Mouse (Mus musculus): ENCODE measurements around the gene Brs3. TPM values are rescaled to one million over a fixed set of nuclear protein-coding genes. Genes with fewer than 3 reads are reported as not detected.

The Brs3 gene
- polyA plus RNA-seq (2017; shearing (Covaris generic)): not detected

GRCm38 (mm10) chrX:57042774-57043173 lies at the start of gene Brs3:
Gene Brs3, plus strand, starts transcription at chrX:57043074.

DNA sequence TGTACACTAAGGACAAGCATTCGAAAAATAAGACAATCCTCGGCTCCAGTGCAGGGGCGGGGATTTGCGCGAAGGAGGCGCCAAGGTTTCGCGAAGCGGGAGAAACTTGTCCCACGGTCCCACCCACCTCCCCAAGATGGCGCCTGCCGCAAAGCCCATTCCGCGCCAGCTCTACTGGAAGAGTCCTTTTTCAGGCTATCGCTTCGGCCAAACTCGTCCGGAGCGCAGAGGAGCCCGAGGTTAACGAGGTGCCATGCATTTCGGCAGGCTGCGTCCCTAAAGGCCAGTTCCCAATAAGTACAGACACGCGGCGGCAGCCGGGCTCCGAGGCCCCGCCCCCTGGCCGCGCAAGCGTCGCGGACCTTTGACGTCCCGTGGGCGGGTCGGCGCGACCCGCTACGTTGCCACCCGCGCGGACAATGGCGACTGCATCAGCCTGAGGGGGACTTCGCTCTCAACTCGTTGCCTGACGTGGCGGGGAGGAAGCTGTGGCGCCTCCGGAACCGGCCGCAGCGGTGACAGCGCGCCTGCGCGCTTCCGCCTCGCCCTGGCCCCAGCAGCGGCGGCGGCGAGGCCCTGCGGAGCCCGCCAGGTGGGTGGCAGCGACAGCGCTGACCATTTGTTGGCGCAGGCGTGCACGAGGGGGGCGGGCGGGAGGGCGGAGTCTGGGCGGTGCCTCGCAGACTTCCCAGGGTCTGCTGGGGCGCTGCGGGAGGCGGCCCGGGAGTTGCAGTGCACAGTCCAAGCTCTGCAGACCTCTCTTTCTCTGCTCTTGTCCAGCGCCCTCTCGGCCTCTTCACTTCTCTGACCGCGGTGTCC lies 10.5 kb downstream of the Brs3 start, which contains the start of gene Htatsf1:
Gene Htatsf1, plus strand, starts transcription at position 410 of the 819 bp plus-strand sequence.

DNA sequence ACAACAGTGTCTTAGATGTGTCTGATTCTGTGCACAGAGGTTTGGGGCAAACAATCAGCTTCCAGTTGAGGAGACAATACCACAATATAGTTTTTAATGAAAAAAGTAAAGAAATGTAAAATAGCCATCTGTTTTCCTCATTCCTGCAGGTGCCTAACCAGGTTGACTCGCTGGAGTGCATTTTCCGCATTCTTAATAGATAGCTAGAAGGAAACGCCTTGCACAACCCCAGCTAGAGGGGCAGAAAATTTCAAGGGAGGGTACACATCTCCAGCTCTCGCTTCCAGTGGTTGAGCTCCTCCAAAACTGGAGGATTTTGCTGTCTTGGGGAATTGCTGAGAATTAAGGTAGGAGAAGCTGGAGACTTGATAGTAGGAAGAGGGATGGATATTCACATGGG lies 44.9 kb downstream of the Brs3 start, which contains the start of gene Vgll1:
Gene Vgll1, plus strand, starts transcription at position 301 of the 400 bp plus-strand sequence.

Other genes with a start within 250 kb of the Brs3 start
- gene Map7d3, start 220.7 kb upstream of the Brs3 start, polyA plus RNA-seq (2017; shearing (Covaris generic)): 0.20 TPM
- gene Adgrg4, start 172.9 kb upstream of the Brs3 start, polyA plus RNA-seq (2017; shearing (Covaris generic)): not detected
- gene Htatsf1, start 10.5 kb downstream of the Brs3 start, polyA plus RNA-seq (2017; shearing (Covaris generic)): 34.3 TPM
- gene Vgll1, start 45.0 kb downstream of the Brs3 start, polyA plus RNA-seq (2017; shearing (Covaris generic)): not detected
- gene Cd40lg, start 169.1 kb downstream of the Brs3 start, polyA plus RNA-seq (2017; shearing (Covaris generic)): 46.7 TPM